Mouse (Mus musculus): ENCODE data around the gene Pdzrn3. TPM values are rescaled to one million over a fixed set of nuclear protein-coding genes. Genes with fewer than 3 reads are reported as not detected.
A peak's percentile ranks its signal among the peaks of the same experiment; 100 is the strongest.

The Pdzrn3 gene
- polyA plus RNA-seq, 1 experiment = 67.9 TPM

DNA sequence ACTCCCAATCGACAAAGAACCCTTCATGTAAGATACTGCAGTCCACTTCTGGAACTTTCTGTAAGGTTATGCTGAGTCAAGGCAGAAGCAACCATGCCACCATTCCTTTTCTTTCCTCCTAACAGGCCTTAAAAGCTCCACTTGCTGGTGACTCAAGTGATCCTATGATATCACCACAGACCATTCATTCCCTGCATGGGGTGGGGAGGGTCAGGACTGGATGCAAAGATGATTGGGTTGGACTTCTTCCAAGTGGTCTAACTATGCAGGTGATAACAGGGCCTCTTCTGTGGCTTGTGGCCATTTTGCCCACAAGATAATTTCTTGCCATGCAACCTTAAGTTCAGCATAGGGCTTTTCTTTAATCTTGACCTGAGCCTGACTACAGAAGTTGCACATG, 42.0 kb downstream of the Pdzrn3 start:
- no peak overlapping the region for H3K4me3 ChIP-seq (ENCODE audit: insufficient read depth, low read length)
- no peak for TF ChIP-seq CTCF (IDR thresholded peaks at IDR 0.05; ENCODE audit: borderline replicate concordance, insufficient read depth, low read length)
- no peak for TF ChIP-seq POLR2A (IDR thresholded peaks at IDR 0.05; ENCODE audit: low read depth, low read length)
- peaks cover 31% of the 10 kb centered on the region for H3K4me1 ChIP-seq (ENCODE audit: control insufficient read depth, insufficient read depth, low read length)
- no peak overlapping the region for H3K27ac ChIP-seq (ENCODE audit: insufficient read depth, low read length)

GRCm38 (mm10) chr6:101334495-101334894, 43.2 kb downstream of the Pdzrn3 start:
- Histone ChIP-seq H3K4me1 (ENCODE audit: control insufficient read depth, insufficient read depth, low read length) (peaks cover 39% of the 10 kb centered on the region), H3K27ac (ENCODE audit: insufficient read depth, low read length) (no peak overlapping the region)

GRCm38 (mm10) chr6:101330392-101330791, 47.3 kb downstream of the Pdzrn3 start:
- Histone ChIP-seq H3K4me1 (ENCODE audit: control insufficient read depth, insufficient read depth, low read length) (peaks cover 42% of the 10 kb centered on the region), H3K27ac (ENCODE audit: insufficient read depth, low read length) (peak overlapping the region; percentile 81), H3K4me3 (ENCODE audit: insufficient read depth, low read length) (no peak overlapping the region)
- TF ChIP-seq POLR2A (IDR thresholded peaks at IDR 0.05; ENCODE audit: low read depth, low read length) (no peak), CTCF (IDR thresholded peaks at IDR 0.05; ENCODE audit: borderline replicate concordance, insufficient read depth, low read length) (no peak)

More at GRCm38 (mm10) chr6:101334495-101334894, 43.2 kb downstream of the Pdzrn3 start:
- TF ChIP-seq CTCF (IDR thresholded peaks at IDR 0.05; ENCODE audit: borderline replicate concordance, insufficient read depth, low read length) (no peak), POLR2A (IDR thresholded peaks at IDR 0.05; ENCODE audit: low read depth, low read length) (no peak)
- no peak overlapping the region for H3K4me3 ChIP-seq (ENCODE audit: insufficient read depth, low read length)

GRCm38 (mm10) chr6:101329499-101329898, 48.2 kb downstream of the Pdzrn3 start:
- Histone ChIP-seq H3K27ac (ENCODE audit: insufficient read depth, low read length) (peak overlapping the region; percentile 81), H3K4me1 (ENCODE audit: control insufficient read depth, insufficient read depth, low read length) (peaks cover 36% of the 10 kb centered on the region), H3K4me3 (ENCODE audit: insufficient read depth, low read length) (no peak overlapping the region)
- TF ChIP-seq CTCF (IDR thresholded peaks at IDR 0.05; ENCODE audit: borderline replicate concordance, insufficient read depth, low read length) (no peak), POLR2A (IDR thresholded peaks at IDR 0.05; ENCODE audit: low read depth, low read length) (no peak)

GRCm38 (mm10) chr6:101328514-101328913, 49.2 kb downstream of the Pdzrn3 start:
- Histone ChIP-seq H3K4me3 (ENCODE audit: insufficient read depth, low read length) (no peak overlapping the region), H3K4me1 (ENCODE audit: control insufficient read depth, insufficient read depth, low read length) (peaks cover 29% of the 10 kb centered on the region), H3K27ac (ENCODE audit: insufficient read depth, low read length) (peak overlapping the region; percentile 63)
- TF ChIP-seq CTCF (IDR thresholded peaks at IDR 0.05; ENCODE audit: borderline replicate concordance, insufficient read depth, low read length) (no peak), POLR2A (IDR thresholded peaks at IDR 0.05; ENCODE audit: low read depth, low read length) (no peak)

DNA sequence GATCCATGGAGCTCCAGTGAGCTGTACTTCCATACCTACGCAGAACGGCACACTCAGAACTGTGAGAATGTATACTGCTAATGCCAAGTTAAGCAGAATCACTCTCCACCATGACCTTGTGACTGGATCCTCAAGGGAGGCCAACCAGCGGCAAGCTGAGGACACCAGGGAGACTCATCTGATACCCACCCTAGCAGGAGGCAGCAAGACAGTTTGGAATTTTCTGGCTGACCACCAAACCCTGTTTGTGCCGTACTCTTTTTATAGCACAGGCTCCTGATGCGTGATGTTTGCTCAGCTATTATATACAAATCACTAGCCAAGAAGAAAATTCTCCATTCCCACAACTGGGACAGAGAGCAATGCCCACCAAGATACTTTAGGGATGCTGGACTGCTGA, 50.0 kb downstream of the Pdzrn3 start:
- H3K4me3 ChIP-seq (ENCODE audit: insufficient read depth, low read length) = no peak overlapping the region
- TF ChIP-seq POLR2A (IDR thresholded peaks at IDR 0.05; ENCODE audit: low read depth, low read length) = no peak
- TF ChIP-seq CTCF (IDR thresholded peaks at IDR 0.05; ENCODE audit: borderline replicate concordance, insufficient read depth, low read length) = no peak
- H3K27ac ChIP-seq (ENCODE audit: insufficient read depth, low read length) = peak overlapping the region; percentile 63
- H3K4me1 ChIP-seq (ENCODE audit: control insufficient read depth, insufficient read depth, low read length) = peaks cover 30% of the 10 kb centered on the region

- Histone ChIP-seq H3K4me1 (ENCODE audit: control insufficient read depth, insufficient read depth, low read length) (peaks cover 30% of the 10 kb centered on the region), H3K4me3 (ENCODE audit: insufficient read depth, low read length) (no peak overlapping the region), H3K27ac (ENCODE audit: insufficient read depth, low read length) (no peak overlapping the region)
- TF ChIP-seq POLR2A (IDR thresholded peaks at IDR 0.05; ENCODE audit: low read depth, low read length) = no peak
- no peak for TF ChIP-seq CTCF (IDR thresholded peaks at IDR 0.05; ENCODE audit: borderline replicate concordance, insufficient read depth, low read length)
These were observed 50.5 kb downstream of the Pdzrn3 start for GRCm38 (mm10) chr6:101327196-101327595.

GRCm38 (mm10) chr6:101325842-101326639, 51.7 kb downstream of the Pdzrn3 start:
- Histone ChIP-seq H3K4me1 (ENCODE audit: control insufficient read depth, insufficient read depth, low read length) (peaks cover 21% of the 10 kb centered on the region), H3K4me3 (ENCODE audit: insufficient read depth, low read length) (no peak overlapping the region), H3K27ac (ENCODE audit: insufficient read depth, low read length) (no peak overlapping the region)
- no peak for TF ChIP-seq POLR2A (IDR thresholded peaks at IDR 0.05; ENCODE audit: low read depth, low read length)
- TF ChIP-seq CTCF (IDR thresholded peaks at IDR 0.05; ENCODE audit: borderline replicate concordance, insufficient read depth, low read length) = no peak

- H3K4me3 ChIP-seq (ENCODE audit: insufficient read depth, low read length) = no peak overlapping the region
- TF ChIP-seq POLR2A (IDR thresholded peaks at IDR 0.05; ENCODE audit: low read depth, low read length) (no peak), CTCF (IDR thresholded peaks at IDR 0.05; ENCODE audit: borderline replicate concordance, insufficient read depth, low read length) (no peak)
- H3K27ac ChIP-seq (ENCODE audit: insufficient read depth, low read length) = peak overlapping the region; percentile 59; the same call in 1 of the 2 replicates
- H3K4me1 ChIP-seq (ENCODE audit: control insufficient read depth, insufficient read depth, low read length) = peaks cover 8% of the 10 kb centered on the region; the same call in 1 of the 2 replicates
These were observed 55.1 kb downstream of the Pdzrn3 start for GRCm38 (mm10) chr6:101322580-101322979.

DNA sequence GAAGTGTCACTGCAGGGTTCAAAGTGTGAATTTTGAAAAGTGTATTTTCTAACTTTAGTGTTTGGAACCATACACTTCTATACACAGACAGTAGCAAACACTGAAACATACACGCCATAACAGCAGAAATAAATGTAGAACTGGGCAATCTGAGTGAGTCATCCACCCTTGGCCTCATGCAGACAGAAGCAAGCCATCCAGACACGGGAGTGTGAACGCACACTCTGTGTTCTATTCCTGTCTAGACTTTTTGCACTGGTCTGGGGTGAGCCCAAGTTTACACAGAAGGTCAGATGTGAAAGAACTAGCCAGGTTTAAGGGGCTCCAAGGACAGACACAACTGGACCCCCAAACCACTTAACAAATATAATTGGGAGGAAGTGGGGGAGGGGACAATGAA, 57.3 kb downstream of the Pdzrn3 start:
- TF ChIP-seq POLR2A (IDR thresholded peaks at IDR 0.05; ENCODE audit: low read depth, low read length) (no peak), CTCF (IDR thresholded peaks at IDR 0.05; ENCODE audit: borderline replicate concordance, insufficient read depth, low read length) (no peak)
- no peak overlapping the region for H3K4me3 ChIP-seq (ENCODE audit: insufficient read depth, low read length)
- peak overlapping the region; percentile 57 for H3K27ac ChIP-seq (ENCODE audit: insufficient read depth, low read length)
- H3K4me1 ChIP-seq (ENCODE audit: control insufficient read depth, insufficient read depth, low read length) = peaks cover 12% of the 10 kb centered on the region
